Mouse (Mus musculus) heart, adult 9 months (tissue): ENCODE data around the gene Fam171a2.

Experiments used
- DNase-seq, 2 experiments: peaks; one replicate each; pipeline ENCODE4 v3.0.0; 2022; ENCODE audit warnings: low spot score in 2 of 2

Gene Fam171a2

DNA sequence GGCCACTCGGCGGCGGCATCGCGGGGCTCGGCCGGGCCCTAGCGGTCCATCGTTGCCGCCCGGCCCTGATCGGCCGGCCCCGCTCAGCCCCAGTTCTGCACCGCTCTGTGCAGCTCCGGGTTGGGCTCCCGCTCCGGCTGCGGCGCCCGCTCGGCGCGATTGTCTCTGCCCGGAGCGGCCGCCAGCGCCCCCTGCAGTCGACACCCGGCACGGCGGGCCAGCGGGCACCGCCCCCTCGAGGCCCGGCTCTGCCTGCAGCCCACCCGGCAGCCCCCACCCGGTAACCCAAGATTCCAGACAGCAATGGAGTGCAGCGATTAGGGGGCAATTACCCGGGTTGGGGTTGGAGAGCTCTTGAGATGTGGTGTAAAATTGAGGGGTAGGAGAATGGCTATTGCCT, at the start of gene Fam171a2:
Gene Fam171a2 (minus strand): TSS at position 186 of the 400 bp plus-strand sequence.
- DNase-seq: peak; percentile 50 to 58

DNA sequence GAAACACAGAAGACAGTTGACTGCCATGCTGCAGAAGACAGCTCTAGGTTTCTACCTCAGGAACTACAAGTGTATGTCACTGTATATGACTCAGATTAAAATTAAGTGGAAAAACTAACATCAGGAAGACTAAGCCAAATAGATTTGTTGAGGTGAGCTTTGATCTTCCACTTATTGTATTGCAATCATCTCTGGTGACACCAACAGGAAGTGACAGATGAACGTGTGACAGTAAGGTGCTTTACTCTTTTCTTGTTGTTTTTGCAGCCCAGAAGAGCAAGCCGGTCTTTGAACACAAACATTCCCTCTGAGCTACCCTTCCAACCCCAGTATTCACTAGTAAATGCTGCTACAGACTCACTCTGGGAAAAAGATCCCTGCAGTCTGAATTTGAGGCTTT, 49.2 kb upstream of the Fam171a2 start:
- no peak for DNase-seq

DNA sequence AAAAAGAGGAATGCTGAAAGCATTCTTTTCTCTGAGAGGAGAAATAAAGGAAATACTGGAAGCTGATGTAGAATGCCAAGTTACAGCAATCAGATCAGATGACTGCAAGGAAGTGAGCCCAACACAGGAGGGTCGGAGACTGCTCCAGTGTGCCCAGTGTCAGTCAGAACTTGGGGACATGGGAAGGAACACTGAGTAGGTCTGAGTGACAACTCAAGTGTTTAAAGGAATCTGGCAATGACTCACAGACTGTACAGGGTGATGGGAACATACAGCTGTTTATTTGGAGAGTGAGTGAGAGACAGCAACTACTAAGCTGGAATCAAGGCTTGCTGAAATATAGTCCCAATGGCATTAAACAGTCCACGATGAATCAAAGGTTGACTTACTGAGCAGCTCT, 48.7 kb upstream of the Fam171a2 start:
- no peak for DNase-seq

DNA sequence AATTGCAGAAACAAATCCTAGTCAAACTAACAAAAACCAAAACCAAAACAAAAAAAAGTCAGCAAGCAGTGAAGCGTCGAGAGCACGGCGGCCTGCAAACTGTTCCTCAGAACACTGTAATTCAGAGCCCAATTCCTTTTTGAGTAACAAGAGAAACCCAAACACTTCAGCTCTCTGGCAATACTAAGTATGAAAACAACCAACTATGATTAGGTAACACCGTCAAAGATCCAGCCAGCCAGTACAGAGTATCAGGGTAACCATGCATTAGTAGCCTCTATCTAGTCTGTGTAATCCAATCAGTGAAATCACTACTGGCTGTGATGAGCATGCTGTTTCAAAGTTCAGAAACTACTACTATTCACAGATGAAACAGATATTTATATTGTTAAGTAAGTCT, 48.3 kb upstream of the Fam171a2 start:
- DNase-seq: no peak

DNA sequence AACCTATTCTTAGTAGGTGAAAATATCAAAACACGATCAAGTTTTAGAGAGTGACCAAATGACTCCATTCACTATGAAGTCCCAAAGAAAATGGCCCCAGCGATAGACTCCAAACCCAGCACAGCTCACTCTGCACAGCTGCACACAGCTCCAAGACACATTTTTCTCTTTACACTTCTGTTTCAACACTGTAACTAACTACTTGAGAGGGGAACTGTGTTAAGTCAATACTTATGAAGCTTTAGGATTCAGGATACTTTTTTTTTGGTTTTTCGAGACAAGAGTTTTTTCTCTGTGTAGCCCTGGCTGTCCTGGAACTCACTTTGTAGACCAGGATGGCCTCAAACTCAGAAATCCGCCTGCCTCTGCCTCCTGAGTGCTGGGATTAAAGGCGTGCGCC, 47.6 kb upstream of the Fam171a2 start:
- DNase-seq: no peak

DNA sequence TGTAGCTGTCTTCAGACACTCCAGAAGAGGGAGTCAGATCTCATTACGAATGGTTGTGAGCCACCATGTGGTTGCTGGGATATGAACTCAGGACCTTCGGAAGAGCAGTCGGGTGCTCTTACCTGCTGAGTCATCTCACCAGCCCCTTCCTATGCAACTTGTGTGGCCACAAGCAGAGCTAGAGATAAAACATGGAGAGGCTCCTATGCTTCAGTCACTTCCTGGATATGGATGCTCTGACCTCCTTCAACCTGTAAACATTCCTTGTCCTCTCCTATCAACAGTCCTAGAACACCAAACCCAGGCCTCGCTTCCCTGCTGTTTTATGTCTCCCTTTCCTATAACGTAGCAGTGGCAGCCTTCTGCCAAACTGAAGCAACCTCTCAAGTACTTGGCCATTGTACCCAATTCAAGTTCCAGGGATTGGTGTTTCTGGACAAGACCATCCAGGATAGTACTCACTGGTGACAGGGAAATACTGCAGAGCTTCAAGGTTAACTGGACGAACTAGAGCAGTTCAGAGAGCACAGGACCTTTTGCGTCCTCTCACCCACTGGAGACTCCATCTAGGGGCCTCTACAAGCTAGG, 46.7 kb upstream of the Fam171a2 start:
- DNase-seq: peak; percentile 25 to 45

DNA sequence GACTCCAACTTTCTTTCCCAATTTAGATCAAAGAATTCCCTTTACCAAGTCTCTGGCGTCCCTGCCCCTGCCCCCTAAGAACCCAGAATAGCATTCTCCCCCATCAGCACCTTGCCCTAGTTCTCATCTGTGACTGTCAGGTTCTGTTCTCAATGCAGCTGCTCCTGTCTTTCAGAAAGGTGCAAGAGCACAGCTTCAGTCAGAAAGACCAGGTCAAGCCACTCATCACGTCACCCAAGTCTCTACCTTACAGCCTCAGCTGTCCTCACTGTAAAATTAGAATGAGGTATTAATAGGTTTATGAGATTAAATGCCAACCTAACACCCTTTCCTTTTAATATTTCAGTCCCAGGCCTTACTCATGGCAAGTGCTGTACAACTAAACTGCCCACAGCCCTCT, 45.8 kb upstream of the Fam171a2 start:
- DNase-seq: no peak

DNA sequence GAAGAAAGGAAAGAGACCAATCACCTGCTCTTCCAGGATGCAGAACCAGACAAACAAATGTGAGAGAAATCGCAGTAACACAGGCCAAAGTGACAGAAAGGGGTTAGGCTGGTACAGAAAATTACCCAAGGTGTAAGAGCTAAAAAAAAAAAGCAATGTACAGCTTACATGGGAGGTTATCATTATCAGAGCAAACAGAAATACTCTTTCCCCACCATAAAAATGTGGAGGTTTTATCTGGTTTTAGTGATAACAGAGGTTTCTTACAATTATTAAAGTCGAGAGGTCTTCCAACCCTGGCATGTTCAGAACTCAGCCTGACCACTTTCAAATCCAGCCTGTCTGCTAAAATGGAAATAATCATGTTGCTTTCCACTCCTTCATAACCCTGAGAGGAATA, 40.4 kb upstream of the Fam171a2 start:
- DNase-seq: no peak

DNA sequence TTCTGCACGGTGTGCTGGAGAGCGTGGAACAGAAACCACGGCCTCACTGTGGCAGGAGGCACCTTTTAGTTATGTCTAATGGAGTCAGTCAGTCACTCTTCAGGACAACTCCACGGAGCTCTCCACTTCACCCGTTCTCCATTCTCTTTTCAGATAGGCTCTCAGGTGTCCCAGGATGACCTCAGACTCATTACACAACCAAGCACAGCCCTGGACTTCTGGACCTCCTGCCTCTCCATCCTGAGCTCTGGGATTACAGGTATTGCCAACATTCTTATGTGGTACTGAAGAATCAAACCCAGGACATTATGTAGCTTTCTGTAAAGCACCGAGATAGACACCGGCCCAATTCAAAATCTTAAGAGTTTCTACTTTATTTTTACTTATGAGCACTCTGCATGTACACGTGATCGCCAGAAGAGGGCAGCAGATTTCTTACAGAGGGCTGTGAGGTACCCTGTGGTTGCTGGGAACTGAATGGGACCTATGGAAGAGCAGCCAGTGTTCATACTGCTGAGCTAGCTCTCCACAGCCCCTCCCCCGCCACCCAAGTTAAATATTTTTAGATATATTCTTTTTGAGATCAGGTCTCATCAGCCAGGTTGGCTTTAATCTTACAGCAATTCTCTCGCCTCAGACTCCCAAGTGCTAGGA, 39.4 kb upstream of the Fam171a2 start:
- peak in 1 of 2 experiments; percentile 32 for DNase-seq

DNA sequence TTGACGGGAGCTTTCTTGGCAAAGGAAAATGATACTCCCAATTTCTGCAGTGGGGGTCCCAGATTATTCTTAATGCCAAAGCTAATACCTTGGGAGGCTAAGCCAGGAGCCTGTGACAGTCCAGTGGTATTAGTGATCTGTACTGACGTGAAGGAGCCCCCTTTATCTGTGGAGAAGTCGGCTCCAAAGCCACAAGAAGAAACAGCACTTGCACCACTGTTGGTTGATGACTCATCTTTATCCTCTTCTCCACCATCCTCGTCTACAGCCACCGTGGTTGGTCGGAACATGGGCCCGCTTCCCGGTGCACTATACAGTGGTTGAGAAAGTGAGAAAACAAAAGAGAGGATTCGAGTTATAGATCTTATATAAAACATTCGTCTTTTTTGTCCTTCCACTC, 34.3 kb upstream of the Fam171a2 start:
- no peak for DNase-seq

DNA sequence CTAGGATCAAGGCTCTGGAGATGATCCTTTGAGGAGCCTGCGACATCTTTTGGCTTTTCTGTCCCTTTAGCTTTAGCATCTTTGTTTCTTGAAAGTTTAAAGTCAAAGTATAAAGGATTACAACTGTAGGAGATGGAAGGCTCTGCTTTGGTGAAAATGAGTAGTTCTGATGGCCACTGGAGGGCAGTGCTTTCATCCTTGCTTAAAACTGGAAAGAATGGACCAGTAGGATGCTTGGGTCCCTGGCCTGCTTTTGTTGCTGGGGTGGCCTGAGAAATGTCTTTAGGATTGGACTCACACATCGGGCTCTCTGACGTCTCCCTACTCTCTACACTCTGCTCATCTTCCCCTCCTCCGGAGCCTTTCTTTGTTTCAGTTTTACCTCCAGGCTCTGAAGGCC, 33.4 kb upstream of the Fam171a2 start:
- DNase-seq: no peak

DNA sequence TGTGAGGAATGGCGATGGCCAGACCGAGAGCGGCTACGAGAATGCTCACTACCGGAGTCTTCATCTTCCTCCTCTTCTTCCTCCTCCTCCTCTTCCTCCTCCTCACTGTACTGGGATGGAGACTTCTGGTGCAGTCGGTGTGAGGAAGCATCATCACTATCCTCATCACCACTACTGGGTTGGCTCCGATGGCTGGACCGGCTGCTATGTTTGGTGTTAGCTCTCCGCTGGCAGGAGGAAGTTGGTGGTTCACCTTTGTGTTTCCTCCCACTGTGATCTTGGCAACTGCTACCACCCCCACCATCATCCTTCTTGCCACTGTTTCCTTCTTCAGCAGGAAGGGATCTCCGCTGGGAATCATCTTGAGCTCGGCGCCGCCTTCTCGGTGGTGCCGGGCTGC, 32.6 kb upstream of the Fam171a2 start:
- DNase-seq: no peak

DNA sequence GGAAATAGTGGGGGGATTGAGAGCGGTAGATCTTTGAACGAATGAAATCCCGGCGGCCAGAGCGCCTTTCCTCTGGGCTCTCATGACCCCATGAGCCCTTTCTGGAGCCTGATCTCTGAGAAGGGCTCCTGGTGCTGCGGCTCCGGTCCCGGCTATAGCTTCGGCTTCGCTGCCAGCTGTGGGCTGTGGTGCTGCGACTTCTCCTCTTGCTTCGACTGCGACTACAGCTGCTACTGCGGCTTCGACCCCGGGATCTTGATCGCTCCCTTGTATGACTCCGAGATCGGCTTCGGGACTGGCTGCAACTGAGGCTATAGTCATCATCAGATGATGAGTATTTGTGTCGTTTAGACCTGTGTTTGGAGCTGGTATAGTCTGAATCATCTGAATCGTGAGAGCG, 32.1 kb upstream of the Fam171a2 start:
- DNase-seq: no peak

DNA sequence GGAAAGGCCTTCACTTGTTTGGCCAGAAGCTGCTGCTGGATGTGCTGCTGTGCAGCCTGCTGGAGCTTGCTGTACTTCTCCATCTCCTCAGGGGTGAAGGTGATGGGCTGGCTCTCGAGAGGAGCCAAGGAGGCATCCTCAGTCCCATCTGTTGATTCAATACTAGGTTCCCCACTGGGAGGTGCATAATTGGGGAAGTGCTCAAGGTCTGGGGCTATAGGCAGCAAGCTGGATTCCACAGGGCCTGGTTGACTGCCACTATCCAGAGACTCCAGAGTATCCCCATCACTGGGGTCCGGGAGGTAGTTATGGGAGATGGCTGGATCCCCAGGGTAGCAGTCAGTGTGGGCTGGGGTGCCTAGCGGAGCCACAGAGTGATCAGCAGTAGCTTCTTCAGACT, 31.2 kb upstream of the Fam171a2 start:
- no peak for DNase-seq

DNA sequence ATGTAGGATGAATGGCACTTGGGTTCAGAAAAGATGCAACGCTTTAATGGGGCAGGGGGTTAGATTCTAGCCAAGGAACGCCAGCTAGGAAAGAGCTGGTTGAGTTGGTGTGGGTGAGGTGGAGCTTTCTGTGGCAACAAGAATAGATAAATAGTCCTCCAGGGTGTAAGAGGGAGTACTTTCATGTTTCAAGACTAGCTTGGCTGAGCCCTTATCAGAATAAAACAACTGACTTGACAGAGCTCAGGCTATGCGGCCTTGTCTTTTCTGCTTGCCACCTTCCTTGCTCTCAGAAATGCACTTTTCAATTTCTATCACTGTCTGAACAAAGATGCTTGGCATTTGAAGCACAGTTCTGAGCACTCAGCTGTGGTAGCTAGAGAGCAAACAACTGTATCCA, 27.5 kb upstream of the Fam171a2 start:
- no peak for DNase-seq

DNA sequence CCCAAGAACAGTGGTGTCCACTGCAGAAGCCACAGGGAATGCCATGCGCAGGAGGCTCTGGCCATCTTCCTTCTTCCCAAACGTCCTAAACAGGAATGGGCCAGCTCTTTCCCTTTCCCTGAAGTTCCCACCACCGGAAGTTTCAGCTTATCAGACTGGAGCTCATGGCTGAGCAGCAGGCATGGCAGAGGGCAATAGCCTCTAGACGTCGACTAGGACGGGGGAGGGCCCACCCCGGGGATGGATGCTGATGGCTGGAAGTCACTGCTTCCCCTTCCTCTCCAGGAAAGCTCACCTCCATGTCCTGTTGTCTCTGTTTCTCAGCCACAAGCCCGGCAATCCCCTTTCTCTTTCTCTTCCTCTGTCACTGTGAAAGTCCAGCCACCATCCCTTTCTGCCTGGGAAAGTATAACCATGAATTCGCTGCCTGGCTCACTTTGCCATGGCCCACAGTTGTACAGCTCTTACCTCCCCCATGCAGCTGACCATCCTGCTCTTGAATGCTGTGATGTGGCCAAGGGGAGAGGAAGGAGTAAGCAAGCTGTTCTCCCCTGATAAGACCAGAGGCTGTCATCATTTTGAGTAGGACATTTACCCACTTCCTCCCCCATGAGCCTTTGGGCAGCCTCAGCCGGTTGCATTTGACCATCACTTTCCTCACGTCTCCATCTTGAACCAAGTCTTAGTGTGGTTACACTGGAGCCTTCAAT, 22.3 kb upstream of the Fam171a2 start, which contains the start of gene Itga2b:
Gene Itga2b (minus strand): TSS at position 475 of the 710 bp plus-strand sequence.
- DNase-seq: no peak

DNA sequence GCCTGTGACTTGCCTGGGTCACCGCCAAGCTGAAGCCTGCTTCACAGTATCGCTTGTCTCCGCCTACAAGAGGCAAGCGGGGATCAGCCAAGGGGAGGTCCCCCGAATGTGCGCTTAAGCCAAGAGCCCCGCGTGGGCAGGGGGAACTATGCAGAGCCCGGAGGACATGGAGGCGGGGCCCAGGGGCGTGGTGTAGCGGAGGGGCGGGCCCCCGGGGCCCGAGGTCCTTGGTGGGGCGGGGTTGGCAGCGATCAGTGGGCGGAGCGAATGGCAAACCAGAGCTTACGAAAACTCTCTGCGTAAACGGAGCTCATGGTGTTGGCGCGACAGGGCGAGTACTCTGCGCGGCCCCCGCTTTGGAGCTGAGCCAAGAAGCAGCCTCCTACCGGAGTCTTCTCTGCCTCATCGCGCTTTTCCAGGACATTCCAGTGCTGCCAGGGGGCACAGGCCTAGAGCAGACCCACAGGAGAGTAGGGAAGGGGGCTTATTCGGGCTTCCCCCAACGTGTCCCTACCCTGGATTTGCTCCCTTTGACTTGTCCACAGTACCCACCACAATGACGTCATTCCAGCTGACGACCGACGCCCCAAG, 19.7 kb upstream of the Fam171a2 start:
- peak; percentile 98 for DNase-seq

DNA sequence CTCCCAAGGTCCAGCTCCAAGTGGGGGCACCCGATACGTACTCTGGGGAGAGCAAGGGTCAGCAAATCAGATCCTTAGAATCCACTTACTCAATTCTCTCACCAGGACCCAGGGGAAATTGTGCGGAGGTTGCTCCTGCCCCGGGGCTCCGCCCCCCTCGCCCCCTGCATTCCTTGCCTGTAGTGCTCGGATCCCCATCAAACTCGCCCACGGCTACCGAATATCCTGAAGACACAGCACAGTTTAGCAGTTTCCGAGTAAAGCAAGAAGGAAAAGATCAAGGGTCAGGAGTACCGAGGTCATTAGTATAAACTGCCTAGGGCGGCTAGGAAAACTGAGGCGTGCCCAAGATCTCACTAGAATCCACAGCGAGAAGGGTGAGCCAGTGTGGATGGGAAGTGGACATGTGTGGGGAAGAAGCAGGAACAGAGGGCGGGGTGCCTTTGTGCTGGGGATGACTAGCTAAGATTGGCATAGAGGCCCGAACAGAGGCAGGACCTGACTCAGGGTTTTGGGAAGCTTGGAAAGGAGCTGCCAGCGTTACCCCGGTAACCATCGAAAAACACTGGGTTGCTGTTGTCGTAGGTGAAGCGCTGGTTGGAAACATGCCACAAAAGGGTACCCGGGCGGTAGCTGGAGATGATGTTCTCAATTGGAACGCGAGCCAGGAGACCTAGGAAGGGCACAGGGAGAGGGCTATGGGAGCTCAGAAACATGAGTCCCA, 18.4 kb upstream of the Fam171a2 start:
- peak; percentile 76 to 83 for DNase-seq

DNA sequence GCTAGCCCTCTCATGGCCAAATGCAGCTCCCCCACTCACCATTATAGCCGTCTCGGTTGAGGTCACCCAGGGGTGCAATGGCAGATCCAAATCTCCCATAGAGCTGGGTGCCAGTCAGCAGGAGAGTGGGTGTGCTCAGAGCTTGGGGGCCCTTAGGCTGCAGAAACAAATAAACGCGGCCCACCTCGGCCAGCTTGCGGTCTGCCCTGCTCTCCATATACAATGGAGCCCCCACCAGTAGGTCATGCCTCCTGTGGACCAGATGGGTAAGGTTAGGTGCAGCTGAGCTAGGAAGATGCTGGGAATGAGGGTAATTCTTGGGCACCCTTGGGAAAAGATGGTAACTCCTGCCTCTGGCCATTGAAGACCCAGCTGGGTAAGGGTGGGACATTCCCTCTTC, 17.4 kb upstream of the Fam171a2 start:
- no peak for DNase-seq

DNA sequence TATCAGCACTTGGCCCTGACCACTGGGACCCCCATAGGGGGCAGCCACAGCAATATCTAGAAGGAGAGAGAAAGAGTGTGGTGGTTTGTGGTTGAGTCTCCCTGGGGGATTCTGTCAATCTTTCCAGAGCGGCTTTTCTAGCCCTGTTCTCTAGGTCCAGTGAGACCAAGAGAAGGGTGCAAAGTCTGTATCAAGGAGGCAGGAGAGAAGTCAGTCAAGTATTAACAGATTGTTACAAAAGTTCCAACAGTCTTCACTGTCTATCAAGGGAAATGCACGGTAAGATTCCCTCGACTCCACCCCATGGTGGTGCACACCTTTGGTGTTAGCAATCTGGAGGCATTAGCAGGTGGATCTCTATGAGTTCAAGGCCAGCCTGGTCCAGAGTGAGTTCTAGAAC, 14.3 kb upstream of the Fam171a2 start:
- DNase-seq: no peak

DNA sequence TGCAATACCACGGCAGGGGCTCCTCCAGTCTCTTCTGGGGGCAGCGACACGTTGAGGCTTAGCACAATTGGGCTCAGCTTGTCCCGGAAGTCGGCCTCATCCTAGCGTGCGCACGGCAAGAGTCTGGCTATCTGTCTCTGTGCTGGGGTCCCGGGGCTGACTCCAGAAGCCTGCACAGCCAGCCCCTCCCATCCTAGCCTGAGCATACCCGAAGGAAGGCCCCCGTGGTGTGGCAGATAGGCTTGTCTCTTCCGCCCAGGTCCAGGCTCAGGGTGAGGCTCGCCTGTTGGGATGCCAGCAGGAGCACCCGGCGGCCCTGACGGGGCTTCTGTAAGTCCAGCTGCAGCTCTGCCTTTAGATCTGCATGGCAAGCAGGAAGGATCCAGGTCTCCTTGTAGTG, 13.1 kb upstream of the Fam171a2 start:
- no peak for DNase-seq

DNA sequence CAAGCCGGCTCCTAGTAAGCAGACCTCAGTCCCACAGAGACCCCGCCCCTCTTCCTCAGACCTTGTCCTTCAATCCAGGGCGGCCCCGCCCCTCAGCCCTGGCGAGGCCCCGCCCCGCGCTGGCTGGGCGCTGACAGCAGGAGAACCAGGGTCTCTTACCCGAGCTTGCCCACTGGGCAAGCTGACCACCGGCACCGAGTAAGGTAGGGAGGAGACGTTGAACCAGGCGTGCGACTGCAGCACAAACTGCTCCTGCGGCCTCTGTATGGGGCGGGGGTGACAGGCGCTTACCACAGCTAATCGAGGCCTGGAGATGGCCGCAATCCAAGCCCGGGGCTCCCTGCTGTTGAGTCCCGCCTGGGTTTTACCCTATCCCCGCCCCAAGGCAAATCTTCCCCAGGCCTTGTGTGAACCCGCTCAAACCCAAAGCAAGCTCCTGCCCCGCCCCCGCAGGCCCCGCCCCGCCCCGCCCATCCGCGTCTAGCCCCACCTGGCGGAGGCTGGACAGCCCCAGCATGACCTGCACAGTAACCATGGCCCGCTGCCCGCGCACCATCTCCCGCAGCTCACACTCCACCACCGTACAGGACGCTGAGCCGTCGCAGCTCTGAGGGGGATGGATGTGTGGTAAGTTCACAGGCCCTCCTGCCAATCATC, 8.4 kb upstream of the Fam171a2 start:
- peak; percentile 47 to 62 for DNase-seq
